Mouse (Mus musculus) layer of hippocampus, postnatal 10 days (tissue): ENCODE measurements at regions not wholly inside any gene's neighbourhood (a gene's known extent, or its start where the extent isn't known, plus 50 kb on each side); places are given as distances from the start of the nearest gene placed in this dataset.

Source experiments
- DNase-seq, 2 experiments: peaks; one replicate each; pipeline ENCODE4 v3.0.0; 2021; ENCODE audit warnings: low spot score in 2 of 2

GRCm38 (mm10) chrX:128585496-128586105 is 849.2 kb upstream of the Cldn34c4 start:
- no peak for DNase-seq

- no peak for DNase-seq
Measured at GRCm38 (mm10) chrX:128577402-128577801, 841.0 kb upstream of the Cldn34c4 start.

DNA sequence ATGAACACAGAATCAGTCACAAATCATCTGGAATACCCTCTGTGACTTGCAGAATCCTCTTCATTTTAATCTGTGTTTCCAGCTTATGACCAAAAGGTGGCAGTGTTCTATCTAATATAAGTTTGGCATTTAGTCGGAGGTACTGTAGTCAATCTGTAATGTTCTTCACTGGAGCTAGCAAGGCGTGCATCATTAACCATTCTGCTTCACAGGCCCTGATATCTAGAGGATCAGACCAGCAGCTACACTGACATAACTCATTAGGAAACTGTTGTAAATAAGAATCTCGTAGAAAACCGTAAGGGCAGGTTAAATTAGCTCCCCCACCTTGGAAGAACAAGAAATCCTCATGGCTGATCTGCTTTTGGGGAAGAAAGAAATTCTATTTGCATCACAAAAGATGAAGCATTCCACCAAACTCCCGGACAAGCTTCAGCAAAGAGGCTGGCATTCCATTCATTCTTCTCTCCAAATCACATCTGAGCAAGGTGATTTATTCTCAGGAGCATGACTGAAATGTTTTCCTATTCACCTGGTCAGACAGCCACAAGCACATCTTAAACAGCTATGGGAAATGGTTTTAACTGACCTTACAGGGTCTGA is 840.0 kb upstream of the Cldn34c4 start:
- peak in 1 of 2 experiments; percentile 16 for DNase-seq
